Mouse (Mus musculus) liver, postnatal 0 days (tissue): Measurements from ENCODE around the gene Lin7b.

Source experiments
- CTCF ChIP-seq: sonication (generic); IDR thresholded peaks from 2 replicates; pipeline ENCODE4 v1.5.1; 2016; ENCODE audit warnings: antibody characterized with exemption, low read depth
- EP300 ChIP-seq: IDR thresholded peaks from 2 replicates; pipeline ENCODE4 v1.6.1; 2016; ENCODE audit warnings: antibody characterized with exemption, low read depth, mild to moderate bottlenecking

GRCm38 (mm10) chr7:45401521-45402085 lies 31.2 kb upstream of the Lin7b start:
- TF ChIP-seq EP300 (no peak), CTCF (no peak)
